Mouse (Mus musculus) megakaryocyte, embryonic 14.5 days (primary cell): ENCODE results near the gene Pygo1. TPM values are rescaled to one million over a fixed set of nuclear protein-coding genes. Genes with fewer than 3 reads are reported as not detected.
A peak's percentile ranks its signal among the peaks of the same experiment; 100 is the strongest.

Experiments used
- H3K27me3 ChIP-seq: replicated peaks from 2 replicates; pipeline ENCODE3; 2012; ENCODE audit warnings: inconsistent platforms
- H3K36me3 ChIP-seq: replicated peaks from 2 replicates; pipeline ENCODE3; 2012; ENCODE audit warnings: low read length, inconsistent platforms, mixed read lengths
- H3K4me1 ChIP-seq: 2 replicates; pipeline ENCODE4 v1.6.1; 2012; ENCODE audit warnings: inconsistent platforms
- H3K4me3 ChIP-seq: replicated peaks from 2 replicates; pipeline ENCODE3; 2012; ENCODE audit warnings: moderate library complexity, mild to moderate bottlenecking, inconsistent platforms
- H3K9me3 ChIP-seq: 2 replicates; pipeline ENCODE4 v1.6.1; 2012; ENCODE audit warnings: inconsistent platforms
- FLI1 ChIP-seq: IDR thresholded peaks from 2 replicates; pipeline ENCODE4 v1.6.1; 2012; ENCODE audit warnings: low read length, inconsistent platforms, mixed read lengths
- GATA1 ChIP-seq: IDR thresholded peaks from 3 replicates; pipeline ENCODE4 v1.6.1; 2012; ENCODE audit warnings: mixed read lengths, low read length, inconsistent platforms, borderline replicate concordance
- polyA plus RNA-seq: library from polyadenylated mRNA; stranded (reverse); fragments of >175 nt; gene quantifications from 2 replicates; pipeline ENCODE4 v1.2.3, GENCODE M21; 2012; ENCODE audit warnings: low replicate concordance; ENCODE audit not compliant: insufficient read depth

The Pygo1 gene
- polyA plus RNA-seq, 1 experiment = not detected

GRCm38 (mm10) chr9:72985250-72986220 lies 60.1 kb downstream of the Pygo1 start, which contains the start of the genes Ccpg1os and Ccpg1:
Gene Ccpg1os (minus strand): TSS chr9:72985382.
Gene Ccpg1 (plus strand): TSS chr9:72985429.
- no peaks in the 10 kb centered on the region for H3K36me3 ChIP-seq
- TF ChIP-seq FLI1 (peak; percentile 53; the same call in 1 of the 2 replicates), GATA1 (no peak)
- H3K27me3 ChIP-seq = no peaks in the 10 kb centered on the region
- peak within 1 kb of the TSS; percentile 96 for H3K4me3 ChIP-seq
- H3K9me3 ChIP-seq = no peaks in the 10 kb centered on the region
- H3K4me1 ChIP-seq = peaks cover 41% of the 10 kb centered on the region

GRCm38 (mm10) chr9:72987703-72988102 lies 62.3 kb downstream of the Pygo1 start:
- Histone ChIP-seq H3K36me3 (no peaks in the 10 kb centered on the region), H3K27me3 (no peaks in the 10 kb centered on the region), H3K4me1 (peaks cover 56% of the 10 kb centered on the region), H3K9me3 (no peaks in the 10 kb centered on the region), H3K4me3 (no peak overlapping the region)
- TF ChIP-seq GATA1 (no peak), FLI1 (no peak)

- Histone ChIP-seq H3K36me3 (no peaks in the 10 kb centered on the region), H3K4me1 (peaks cover 62% of the 10 kb centered on the region), H3K9me3 (no peaks in the 10 kb centered on the region), H3K27me3 (no peaks in the 10 kb centered on the region), H3K4me3 (no peak overlapping the region)
- TF ChIP-seq FLI1 (no peak), GATA1 (no peak)
Observed at GRCm38 (mm10) chr9:72988706-72989105, 63.3 kb downstream of the Pygo1 start.

- no peak for TF ChIP-seq GATA1
- TF ChIP-seq FLI1 = no peak
- H3K36me3 ChIP-seq = peaks cover 6% of the 10 kb centered on the region
- no peaks in the 10 kb centered on the region for H3K9me3 ChIP-seq
- no peak overlapping the region for H3K4me3 ChIP-seq
- H3K27me3 ChIP-seq = no peaks in the 10 kb centered on the region
- peaks cover 52% of the 10 kb centered on the region for H3K4me1 ChIP-seq
Observed at GRCm38 (mm10) chr9:72991420-72991819, 66.0 kb downstream of the Pygo1 start.

GRCm38 (mm10) chr9:72992576-72992975 lies 67.1 kb downstream of the Pygo1 start:
- H3K36me3 ChIP-seq = peaks cover 11% of the 10 kb centered on the region
- peaks cover 42% of the 10 kb centered on the region for H3K4me1 ChIP-seq
- H3K4me3 ChIP-seq = no peak overlapping the region
- TF ChIP-seq GATA1 (no peak), FLI1 (no peak)
- no peaks in the 10 kb centered on the region for H3K9me3 ChIP-seq
- H3K27me3 ChIP-seq = no peaks in the 10 kb centered on the region

GRCm38 (mm10) chr9:72996167-72996566 lies 70.7 kb downstream of the Pygo1 start:
- no peaks in the 10 kb centered on the region for H3K9me3 ChIP-seq
- H3K36me3 ChIP-seq = peaks cover 31% of the 10 kb centered on the region

GRCm38 (mm10) chr9:72996806-72997205 lies 71.4 kb downstream of the Pygo1 start:
- no peaks in the 10 kb centered on the region for H3K9me3 ChIP-seq
- peaks cover 37% of the 10 kb centered on the region for H3K36me3 ChIP-seq
- H3K4me3 ChIP-seq = no peak overlapping the region
- H3K4me1 ChIP-seq = peaks cover 23% of the 10 kb centered on the region
- H3K27me3 ChIP-seq = no peaks in the 10 kb centered on the region
- TF ChIP-seq FLI1 = no peak
- TF ChIP-seq GATA1 = no peak

More at GRCm38 (mm10) chr9:72996167-72996566, 70.7 kb downstream of the Pygo1 start:
- no peak overlapping the region for H3K4me3 ChIP-seq
- no peaks in the 10 kb centered on the region for H3K27me3 ChIP-seq
- peaks cover 26% of the 10 kb centered on the region for H3K4me1 ChIP-seq
- no peak for TF ChIP-seq FLI1
- TF ChIP-seq GATA1 = no peak

- H3K4me3 ChIP-seq = no peak overlapping the region
- no peaks in the 10 kb centered on the region for H3K27me3 ChIP-seq
- no peak for TF ChIP-seq GATA1
- no peak for TF ChIP-seq FLI1
- peaks cover 11% of the 10 kb centered on the region for H3K4me1 ChIP-seq
- H3K36me3 ChIP-seq = peaks cover 69% of the 10 kb centered on the region
- H3K9me3 ChIP-seq = no peaks in the 10 kb centered on the region
Observed at GRCm38 (mm10) chr9:73000487-73000886, 75.0 kb downstream of the Pygo1 start.

- Histone ChIP-seq H3K9me3 (no peaks in the 10 kb centered on the region), H3K27me3 (no peaks in the 10 kb centered on the region), H3K36me3 (peaks cover 76% of the 10 kb centered on the region), H3K4me3 (no peak overlapping the region), H3K4me1 (peaks cover 15% of the 10 kb centered on the region)
- TF ChIP-seq FLI1 (no peak), GATA1 (no peak)
Observed at GRCm38 (mm10) chr9:73001314-73002011, 76.0 kb downstream of the Pygo1 start.

Other genes starting within 250 kb of the Pygo1 start
- gene Prtg, start 118.8 kb upstream of the Pygo1 start, polyA plus RNA-seq = not detected in 2 replicates
- gene Dyx1c1, start 33.1 kb downstream of the Pygo1 start, polyA plus RNA-seq = not detected in 2 replicates
- not detected in 2 replicates for gene Gm44503, start 33.2 kb downstream of the Pygo1 start, polyA plus RNA-seq
- 0.69 and 4.6 TPM in 2 replicates for gene Ccpg1os, start 59.7 kb downstream of the Pygo1 start, polyA plus RNA-seq
- gene Ccpg1, start 59.8 kb downstream of the Pygo1 start, polyA plus RNA-seq = 0.58 and 3.9 TPM in 2 replicates
- gene Pigb, start 114.7 kb downstream of the Pygo1 start, polyA plus RNA-seq = 0.79 and 1.1 TPM in 2 replicates
- gene Rab27a, start 119.2 kb downstream of the Pygo1 start, polyA plus RNA-seq = 2.8 and 34.3 TPM in 2 replicates
- 0.10 TPM in 1 of 2 replicates, not detected in the other for gene Khdc3, start 176.2 kb downstream of the Pygo1 start, polyA plus RNA-seq
- gene Gm20509, start 176.8 kb downstream of the Pygo1 start, polyA plus RNA-seq = 1.8 TPM in 1 of 2 replicates, not detected in the other
- gene Rsl24d1, start 187.8 kb downstream of the Pygo1 start, polyA plus RNA-seq = 5.5 TPM in 1 of 2 replicates, not detected in the other